Mouse (Mus musculus) forebrain, embryonic 16.5 days (tissue): ENCODE data around the gene Tssk6. TPM values are rescaled to one million over a fixed set of nuclear protein-coding genes. Genes with fewer than 3 reads are reported as not detected.

ENCODE experiments used
- ATAC-seq: fragments of 200-750 bp; cut with Nextera tagmentation; 2 replicates; pipeline ENCODE4 v1.8.0; 2017; ENCODE audit warnings: mild to moderate bottlenecking, moderate library complexity
- H3K27ac ChIP-seq: fragments of 300-500 bp; sonication (generic); 2 replicates; pipeline ENCODE4 v1.5.1; 2014; ENCODE audit warnings: low read length, control low read depth
- H3K27me3 ChIP-seq: fragments of 300-500 bp; sonication (generic); replicated peaks from 2 replicates; pipeline ENCODE4 v1.6.1; 2014; ENCODE audit warnings: low read length; ENCODE audit not compliant: control insufficient read depth, insufficient read depth
- H3K36me3 ChIP-seq: fragments of 300-500 bp; sonication (generic); 2 replicates; pipeline ENCODE4 v1.6.1; 2014; ENCODE audit not compliant: control insufficient read depth, insufficient read depth
- H3K4me1 ChIP-seq: fragments of 300-500 bp; sonication (generic); replicated peaks from 2 replicates; pipeline ENCODE4 v1.6.1; 2014; ENCODE audit warnings: low read length; ENCODE audit not compliant: control insufficient read depth, insufficient read depth
- H3K4me2 ChIP-seq: fragments of 300-500 bp; sonication (generic); 2 replicates; pipeline ENCODE4 v1.6.1; 2014; ENCODE audit warnings: mild to moderate bottlenecking, low read length, control low read depth
- H3K4me3 ChIP-seq: fragments of 300-500 bp; sonication (generic); replicated peaks from 2 replicates; pipeline ENCODE4 v1.5.1; 2014; ENCODE audit warnings: mild to moderate bottlenecking, low read length, control low read depth
- H3K9ac ChIP-seq: fragments of 300-500 bp; sonication (generic); replicated peaks from 2 replicates; pipeline ENCODE4 v1.6.1; 2014; ENCODE audit warnings: low read depth, low read length, control low read depth
- H3K9me3 ChIP-seq: fragments of 300-500 bp; sonication (generic); 2 replicates; pipeline ENCODE4 v1.6.1; 2016; ENCODE audit warnings: low read length; ENCODE audit not compliant: control insufficient read depth
- WGBS: fragments of 180-500 bp; shearing (Covaris S2); extraction: QIAGEN DNeasy Blood & Tissue Kit; methylation state at CpG from one replicate; pipeline ENCODE4 v1.1.7; 2014; 5-methylcytosine and 5-hydroxymethylcytosine counted together
- polyA plus RNA-seq: library from polyadenylated mRNA; unstranded; fragments of >200 nt; fragmentation: Nextera tagmentation; extraction: Ambion mirVana; gene quantifications from 2 replicates; pipeline ENCODE4 v1.2.1, GENCODE M21; 2015

Tssk6 gene
- polyA plus RNA-seq, 1 experiment from 2014 or later, result 2.8 TPM

GRCm38 (mm10) chr8:69894836-69895332 lies 7.1 kb upstream of the Tssk6 start:
- ATAC-seq, result no peak
- H3K4me1 ChIP-seq, result peaks cover 24% of the 10 kb centered on the region
- WGBS, result 48% methylated on average over 6 of the region's 6 CpGs
- 0 out of 2 replicates have a peak, but pooled peaks cover 2% of the 10 kb centered on the region for H3K36me3 ChIP-seq
- no peak overlapping the region for H3K9ac ChIP-seq
- H3K27me3 ChIP-seq, result peaks cover 5% of the 10 kb centered on the region
- H3K27ac ChIP-seq, result no peak overlapping the region
- H3K9me3 ChIP-seq, result no peaks in the 10 kb centered on the region
- H3K4me2 ChIP-seq, result no peak overlapping the region
- no peak overlapping the region for H3K4me3 ChIP-seq

- H3K4me1 ChIP-seq, result peaks cover 32% of the 10 kb centered on the region
- H3K9ac ChIP-seq, result no peak overlapping the region
- WGBS, result 77% methylated on average over 4 of the region's 4 CpGs
- H3K36me3 ChIP-seq, result 0 out of 2 replicates have a peak, but pooled peaks cover 2% of the 10 kb centered on the region
- no peak overlapping the region for H3K27ac ChIP-seq
- no peaks in the 10 kb centered on the region for H3K27me3 ChIP-seq
- H3K9me3 ChIP-seq, result no peaks in the 10 kb centered on the region
- no peak overlapping the region for H3K4me3 ChIP-seq
- no peak overlapping the region for H3K4me2 ChIP-seq
- ATAC-seq, result no peak
Measured at GRCm38 (mm10) chr8:69895772-69896451, 6.1 kb upstream of the Tssk6 start.

- Histone ChIP-seq H3K4me1 (peaks cover 28% of the 10 kb centered on the region), H3K9ac (no peak overlapping the region)
- WGBS, result 88% methylated on average over 6 of the region's 6 CpGs
Measured at GRCm38 (mm10) chr8:69897857-69898256, 4.1 kb upstream of the Tssk6 start.

GRCm38 (mm10) chr8:69899876-69900275 lies 2.1 kb upstream of the Tssk6 start:
- Histone ChIP-seq H3K9me3 (no peaks in the 10 kb centered on the region), H3K27ac (no peak overlapping the region), H3K9ac (no peak overlapping the region), H3K36me3 (no peaks in the 10 kb centered on the region), H3K4me1 (peaks cover 31% of the 10 kb centered on the region), H3K4me2 (no peak overlapping the region; the same call in none of the 2 replicates), H3K27me3 (no peaks in the 10 kb centered on the region), H3K4me3 (no peak overlapping the region)
- no peak for ATAC-seq
- WGBS, result 94% methylated on average over 2 of the region's 2 CpGs

More at GRCm38 (mm10) chr8:69897857-69898256, 4.1 kb upstream of the Tssk6 start:
- no peak for ATAC-seq
- no peak overlapping the region for H3K4me3 ChIP-seq
- H3K36me3 ChIP-seq, result 0 out of 2 replicates have a peak, but pooled peaks cover 2% of the 10 kb centered on the region
- no peaks in the 10 kb centered on the region for H3K9me3 ChIP-seq
- no peak overlapping the region for H3K4me2 ChIP-seq
- H3K27ac ChIP-seq, result no peak overlapping the region
- no peaks in the 10 kb centered on the region for H3K27me3 ChIP-seq

- peaks cover 31% of the 10 kb centered on the region for H3K4me1 ChIP-seq
Measured at GRCm38 (mm10) chr8:69900895-69901451, 1.0 kb upstream of the Tssk6 start.

GRCm38 (mm10) chr8:69901484-69902162 lies 361 bp upstream of the Tssk6 start:
- H3K4me2 ChIP-seq, result peak overlapping the region; percentile 98
- no peaks in the 10 kb centered on the region for H3K36me3 ChIP-seq
- peaks cover 31% of the 10 kb centered on the region for H3K4me1 ChIP-seq
- peak; percentile 67 for ATAC-seq
- no peaks in the 10 kb centered on the region for H3K27me3 ChIP-seq
- peak overlapping the region; percentile 80 for H3K9ac ChIP-seq
- peak overlapping the region; percentile 86 for H3K4me3 ChIP-seq
- no peaks in the 10 kb centered on the region for H3K9me3 ChIP-seq
- peak overlapping the region; percentile 88 for H3K27ac ChIP-seq
- 2% methylated on average over 41 of the region's 41 CpGs for WGBS

More at GRCm38 (mm10) chr8:69900895-69901451, 1.0 kb upstream of the Tssk6 start:
- no peaks in the 10 kb centered on the region for H3K36me3 ChIP-seq
- WGBS, result 18% methylated on average over 12 of the region's 12 CpGs
- H3K4me3 ChIP-seq, result peak overlapping the region; percentile 86
- peak overlapping the region; percentile 98 for H3K4me2 ChIP-seq
- ATAC-seq, result no peak; the same call in 1 of the 2 replicates
- H3K9ac ChIP-seq, result peak overlapping the region; percentile 80
- H3K27me3 ChIP-seq, result no peaks in the 10 kb centered on the region
- H3K27ac ChIP-seq, result peak overlapping the region; percentile 85
- no peaks in the 10 kb centered on the region for H3K9me3 ChIP-seq

- Histone ChIP-seq H3K9me3 (no peaks in the 10 kb centered on the region), H3K4me3 (peak overlapping the region; percentile 86), H3K27ac (peak overlapping the region; percentile 87), H3K9ac (peak overlapping the region; percentile 67), H3K27me3 (no peaks in the 10 kb centered on the region), H3K4me2 (peak overlapping the region; percentile 98), H3K4me1 (peaks cover 26% of the 10 kb centered on the region), H3K36me3 (peaks cover 3% of the 10 kb centered on the region; the same call in 1 of the 2 replicates)
- under 1% methylated on average over 45 of the region's 45 CpGs for WGBS
- ATAC-seq, result peak; percentile 88
Measured at GRCm38 (mm10) chr8:69903063-69903542, 1.1 kb downstream of the Tssk6 start.

- no peak overlapping the region for H3K27ac ChIP-seq
- H3K4me2 ChIP-seq, result no peak overlapping the region
Measured at GRCm38 (mm10) chr8:69904096-69904495, 2.1 kb downstream of the Tssk6 start.

GRCm38 (mm10) chr8:69906260-69906659 lies 4.3 kb downstream of the Tssk6 start:
- no peaks in the 10 kb centered on the region for H3K9me3 ChIP-seq
- H3K4me3 ChIP-seq, result no peak overlapping the region
- H3K27me3 ChIP-seq, result no peaks in the 10 kb centered on the region
- no peak overlapping the region for H3K4me2 ChIP-seq
- no peak for ATAC-seq
- no peak overlapping the region for H3K9ac ChIP-seq
- peaks cover 14% of the 10 kb centered on the region for H3K4me1 ChIP-seq
- H3K36me3 ChIP-seq, result peaks cover 11% of the 10 kb centered on the region; the same call in 1 of the 2 replicates
- H3K27ac ChIP-seq, result no peak overlapping the region
- WGBS, result 89% methylated on average over 2 of the region's 2 CpGs

More at GRCm38 (mm10) chr8:69904096-69904495, 2.1 kb downstream of the Tssk6 start:
- ATAC-seq, result no peak
- WGBS, result 80% methylated on average over 8 of the region's 8 CpGs
- Histone ChIP-seq H3K36me3 (peaks cover 4% of the 10 kb centered on the region; the same call in 1 of the 2 replicates), H3K9me3 (no peaks in the 10 kb centered on the region), H3K4me1 (peaks cover 26% of the 10 kb centered on the region), H3K9ac (no peak overlapping the region), H3K27me3 (no peaks in the 10 kb centered on the region), H3K4me3 (no peak overlapping the region)
